Mouse (Mus musculus) heart, adult 2 months (tissue): ENCODE results near the gene Surf6.

Source experiments
- CTCF ChIP-seq: fragments of 200-600 bp; IDR thresholded peaks from 2 replicates; pipeline ENCODE4 v1.8.1; 2022; ENCODE audit warnings: antibody characterized with exemption, mild to moderate bottlenecking, moderate library complexity
- POLR2A ChIP-seq: fragments of 200-500 bp; IDR thresholded peaks from 2 replicates; pipeline ENCODE4 v1.6.1; 2011; ENCODE audit warnings: mild to moderate bottlenecking, low read depth, low read length, control low read depth; ENCODE audit not compliant: insufficient read depth

GRCm38 (mm10) chr2:26921784-26922183 is 19.1 kb upstream of the Surf6 start:
- TF ChIP-seq CTCF, result no peak
- TF ChIP-seq POLR2A, result no peak
